Mouse (Mus musculus) layer of hippocampus, adult 2 months (tissue): Measurements from ENCODE around the gene Atp2a2. TPM values are rescaled to one million over a fixed set of nuclear protein-coding genes. Genes with fewer than 3 reads are reported as not detected.
A peak's percentile ranks its signal among the peaks of the same experiment; 100 is the strongest.
"Not testable (repeated sequence)": the region's sequence is repeated elsewhere in the genome, so short reads cannot be mapped to it uniquely, and the experiment has no call there.

Experiments used
- DNase-seq, 2 experiments: peaks; one replicate each; pipeline ENCODE4 v3.0.0; 2022; ENCODE audit warnings: low spot score in 2 of 2
- H3K27ac ChIP-seq: fragments of 200-600 bp; 2 replicates; pipeline ENCODE4 v1.8.1; 2022
- H3K4me3 ChIP-seq: fragments of 200-600 bp; 2 replicates; pipeline ENCODE4 v1.8.1; 2022; ENCODE audit warnings: mild to moderate bottlenecking
- CTCF ChIP-seq: fragments of 200-600 bp; conservative IDR thresholded peaks from 2 replicates; pipeline ENCODE4 v1.8.1; 2022; ENCODE audit warnings: antibody characterized with exemption, mild to moderate bottlenecking, moderate library complexity
- total RNA-seq, 2 experiments: library from RNA; stranded (reverse); gene quantifications; 2 replicates each; pipeline ENCODE4 v1.2.3; 2021

The Atp2a2 gene
- total RNA-seq, 2 experiments from 2014 or later = 588 to 630 TPM

GRCm38 (mm10) chr5:122501101-122502076, 636 bp downstream of the Atp2a2 start:
- peak overlapping the region; percentile 81 for H3K4me3 ChIP-seq
- no peak for TF ChIP-seq CTCF

DNA sequence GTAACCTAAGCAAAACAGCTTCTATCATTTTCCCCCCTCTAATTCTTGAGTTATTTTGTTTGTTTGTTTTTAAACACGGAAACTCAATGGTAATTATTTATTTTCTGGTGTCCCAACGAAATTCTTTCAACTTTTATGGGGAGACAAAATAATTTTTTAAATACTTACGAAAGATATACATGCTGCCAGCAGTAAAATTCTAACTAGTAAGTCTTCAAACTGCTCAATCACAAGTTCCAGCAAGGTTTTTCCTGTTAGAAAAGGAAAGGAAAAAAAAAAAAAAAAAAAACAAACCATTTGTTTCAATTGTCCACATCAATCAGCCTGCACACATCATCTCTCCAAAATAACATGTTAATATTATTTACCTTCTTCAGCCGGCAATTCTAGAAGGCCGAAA, 1.5 kb downstream of the Atp2a2 start:
- TF ChIP-seq CTCF = no peak
- DNase-seq = no peak
- Histone ChIP-seq H3K4me3 (peak overlapping the region; percentile 81), H3K27ac (peak overlapping the region; percentile 97)

More at GRCm38 (mm10) chr5:122501101-122502076, 636 bp downstream of the Atp2a2 start:
- peak overlapping the region; percentile 97 for H3K27ac ChIP-seq
- DNase-seq = peak in 1 of 2 experiments; percentile 35

GRCm38 (mm10) chr5:122500141-122500540, 1.9 kb downstream of the Atp2a2 start:
- no peak for TF ChIP-seq CTCF
- Histone ChIP-seq H3K4me3 (peak overlapping the region; percentile 81), H3K27ac (peak overlapping the region; percentile 97; the same call in 1 of the 2 replicates)
- DNase-seq = no peak

GRCm38 (mm10) chr5:122498046-122498445, 4.0 kb downstream of the Atp2a2 start:
- H3K4me3 ChIP-seq = peak overlapping the region; percentile 81
- no peak for DNase-seq
- H3K27ac ChIP-seq = peak overlapping the region; percentile 24
- no peak for TF ChIP-seq CTCF

DNA sequence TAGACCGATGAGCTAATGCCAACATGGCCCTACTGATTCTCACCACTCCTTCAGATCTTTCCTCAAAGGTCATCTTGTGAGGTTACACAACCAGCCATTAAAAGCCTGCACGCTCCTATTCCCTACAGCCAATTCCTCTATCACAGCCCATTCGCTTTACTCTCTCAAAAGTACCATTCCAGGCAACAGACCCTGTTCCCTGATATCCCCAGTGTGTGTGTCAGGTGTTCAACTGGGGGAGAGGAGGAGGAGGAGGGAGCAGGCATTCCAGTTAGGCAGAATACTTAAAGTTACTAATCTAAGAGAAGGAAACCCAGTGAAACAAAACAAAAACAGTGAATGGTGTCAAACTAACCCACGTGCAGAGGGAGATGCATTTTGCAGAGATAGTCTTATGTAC, 5.0 kb downstream of the Atp2a2 start:
- TF ChIP-seq CTCF = no peak
- peak overlapping the region; percentile 20 for H3K4me3 ChIP-seq

DNA sequence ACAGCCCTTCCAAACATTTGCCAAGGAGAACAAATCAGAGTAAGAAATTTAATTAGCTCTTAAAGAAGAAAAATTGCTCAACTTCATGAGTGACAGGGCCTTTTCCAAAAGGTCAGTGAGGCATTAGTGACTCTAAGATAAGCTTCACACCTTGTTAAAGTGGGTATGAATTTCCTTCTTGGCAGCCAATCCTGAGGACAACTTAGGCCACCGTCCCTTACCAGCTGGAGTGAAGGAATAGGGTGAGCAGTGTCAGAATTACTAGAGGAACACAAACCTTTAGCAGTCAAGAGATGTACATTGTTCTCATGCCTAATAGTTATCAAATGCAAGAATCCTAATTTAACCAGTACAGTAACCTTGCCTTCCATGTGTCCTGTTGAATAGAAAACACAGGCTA, 7.6 kb downstream of the Atp2a2 start:
- TF ChIP-seq CTCF = no peak
- no peak for DNase-seq
- Histone ChIP-seq H3K27ac (no peak overlapping the region), H3K4me3 (no peak overlapping the region)

More for the DNA sequence above, 5.0 kb downstream of the Atp2a2 start:
- H3K27ac ChIP-seq = no peak overlapping the region
- DNase-seq = no peak

- DNase-seq = no peak
- H3K4me3 ChIP-seq = no peak overlapping the region
- no peak for TF ChIP-seq CTCF
- H3K27ac ChIP-seq = no peak overlapping the region
Measured at GRCm38 (mm10) chr5:122493035-122493434, 9.0 kb downstream of the Atp2a2 start.

- Histone ChIP-seq H3K27ac (no peak overlapping the region), H3K4me3 (no peak overlapping the region)
- DNase-seq = no peak
- TF ChIP-seq CTCF = peak; percentile 43
Measured at GRCm38 (mm10) chr5:122491385-122491784, 10.6 kb downstream of the Atp2a2 start.

- no peak for TF ChIP-seq CTCF
- H3K4me3 ChIP-seq = no peak overlapping the region
- no peak for DNase-seq
- no peak overlapping the region for H3K27ac ChIP-seq
Measured at GRCm38 (mm10) chr5:122490148-122490547, 11.9 kb downstream of the Atp2a2 start.

DNA sequence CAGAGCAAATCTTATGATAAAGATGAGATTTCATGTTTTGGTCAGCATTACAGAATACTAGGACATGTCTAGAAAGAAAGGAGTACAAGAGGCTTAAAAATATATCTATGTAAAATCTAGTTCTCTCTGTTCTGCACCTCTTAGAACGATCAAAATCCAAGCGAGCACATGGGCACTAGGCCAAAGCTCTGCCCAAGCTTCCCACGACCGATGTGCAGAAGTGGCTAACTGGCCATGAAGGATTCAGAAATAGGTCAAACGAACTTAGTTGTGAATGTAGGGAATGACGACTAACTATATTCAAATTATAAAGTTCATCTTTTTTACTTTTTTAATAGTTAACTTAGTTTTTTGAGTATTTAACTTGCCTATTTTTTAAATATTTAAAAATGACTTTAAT, 14.2 kb downstream of the Atp2a2 start:
- Histone ChIP-seq H3K4me3 (no peak overlapping the region), H3K27ac (no peak overlapping the region)
- no peak for TF ChIP-seq CTCF
- DNase-seq = no peak

DNA sequence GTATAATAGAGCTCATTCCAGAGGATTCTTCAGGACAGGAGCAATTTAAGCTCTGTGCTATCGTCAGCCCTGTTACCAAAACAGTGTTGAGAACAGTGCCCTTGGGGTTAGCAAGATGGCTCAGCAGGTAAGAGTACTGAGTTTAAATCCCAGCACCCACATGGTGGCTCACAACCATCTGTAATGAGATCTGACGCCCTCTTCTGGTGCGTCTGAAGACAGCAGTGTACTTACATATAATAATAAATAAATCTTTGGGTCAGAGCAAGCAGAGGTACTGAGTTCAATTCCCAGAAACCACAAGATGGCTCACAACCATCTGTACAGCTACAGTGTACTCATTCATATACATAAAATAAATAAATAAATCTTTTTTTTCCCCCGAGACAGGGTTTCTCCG, 15.8 kb downstream of the Atp2a2 start:
- H3K4me3 ChIP-seq, H3K27ac ChIP-seq, DNase-seq: not testable (repeated sequence)
- TF ChIP-seq CTCF = peak; percentile 58

- Histone ChIP-seq H3K4me3 (no peak overlapping the region), H3K27ac (no peak overlapping the region)
- no peak for TF ChIP-seq CTCF
- no peak for DNase-seq
Measured at GRCm38 (mm10) chr5:122482733-122483391, 19.2 kb downstream of the Atp2a2 start.

- no peak for TF ChIP-seq CTCF
- Histone ChIP-seq H3K4me3 (no peak overlapping the region), H3K27ac (no peak overlapping the region)
- DNase-seq = no peak
Measured at GRCm38 (mm10) chr5:122481844-122482243, 20.2 kb downstream of the Atp2a2 start.
